Mouse (Mus musculus): ENCODE measurements around the gene C2cd4c.

C2cd4c gene

GRCm38 (mm10) chr10:79612192-79613135, 1.4 kb downstream of the C2cd4c start:
- peak; percentile 50 for DNase-seq (ENCODE audit: low read depth, low spot score)

GRCm38 (mm10) chr10:79611296-79611695, 2.5 kb downstream of the C2cd4c start:
- peak; percentile 21 for DNase-seq (ENCODE audit: low read depth, low spot score)

- peak; percentile 42 for DNase-seq (ENCODE audit: low read depth, low spot score)
Observed at GRCm38 (mm10) chr10:79609276-79609675, 4.5 kb downstream of the C2cd4c start.

GRCm38 (mm10) chr10:79607892-79608291, 5.9 kb downstream of the C2cd4c start:
- peak; percentile 27 for DNase-seq (ENCODE audit: low read depth, low spot score)

GRCm38 (mm10) chr10:79606537-79606936, 7.3 kb downstream of the C2cd4c start:
- DNase-seq (ENCODE audit: low read depth, low spot score): peak; percentile 64

GRCm38 (mm10) chr10:79597936-79598230, 15.9 kb downstream of the C2cd4c start:
- no peak for DNase-seq (ENCODE audit: low read depth, low spot score)

- DNase-seq (ENCODE audit: low read depth, low spot score): peak; percentile 92
Observed at GRCm38 (mm10) chr10:79597051-79597935, 16.5 kb downstream of the C2cd4c start.

- DNase-seq (ENCODE audit: low read depth, low spot score): no peak
Observed at GRCm38 (mm10) chr10:79595590-79595929, 18.3 kb downstream of the C2cd4c start.

GRCm38 (mm10) chr10:79594872-79595589, 18.8 kb downstream of the C2cd4c start:
- DNase-seq (ENCODE audit: low read depth, low spot score): peak; percentile 92

GRCm38 (mm10) chr10:79594111-79594510, 19.7 kb downstream of the C2cd4c start:
- no peak for DNase-seq (ENCODE audit: low read depth, low spot score)

GRCm38 (mm10) chr10:79590702-79591101, 23.1 kb downstream of the C2cd4c start:
- DNase-seq (ENCODE audit: low read depth, low spot score): no peak

- DNase-seq (ENCODE audit: low read depth, low spot score): no peak
Observed at GRCm38 (mm10) chr10:79587752-79588126, 26.1 kb downstream of the C2cd4c start.

- DNase-seq (ENCODE audit: low read depth, low spot score): no peak
Observed at GRCm38 (mm10) chr10:79587061-79587751, 26.6 kb downstream of the C2cd4c start, which contains the start of gene Theg. Gene Theg (minus strand): TSS chr10:79587331.

GRCm38 (mm10) chr10:79586243-79586642, 27.6 kb downstream of the C2cd4c start:
- DNase-seq (ENCODE audit: low read depth, low spot score): no peak

- DNase-seq (ENCODE audit: low read depth, low spot score): no peak
Observed at GRCm38 (mm10) chr10:79585723-79586122, 28.1 kb downstream of the C2cd4c start.

GRCm38 (mm10) chr10:79585136-79585535, 28.7 kb downstream of the C2cd4c start:
- DNase-seq (ENCODE audit: low read depth, low spot score): no peak

- DNase-seq (ENCODE audit: low read depth, low spot score): no peak
Observed at GRCm38 (mm10) chr10:79584426-79584825, 29.4 kb downstream of the C2cd4c start.

- no peak for DNase-seq (ENCODE audit: low read depth, low spot score)
Observed at GRCm38 (mm10) chr10:79584021-79584420, 29.8 kb downstream of the C2cd4c start.

- no peak for DNase-seq (ENCODE audit: low read depth, low spot score)
Observed at GRCm38 (mm10) chr10:79581501-79581900, 32.3 kb downstream of the C2cd4c start.

GRCm38 (mm10) chr10:79580811-79581210, 33.0 kb downstream of the C2cd4c start:
- peak; percentile 36 for DNase-seq (ENCODE audit: low read depth, low spot score)

GRCm38 (mm10) chr10:79580356-79580755, 33.5 kb downstream of the C2cd4c start:
- DNase-seq (ENCODE audit: low read depth, low spot score): no peak
